Mouse (Mus musculus) embryonic facial prominence, embryonic 12.5 days (tissue): Measurements from ENCODE around the gene Tmem86b. TPM values are rescaled to one million over a fixed set of nuclear protein-coding genes. Genes with fewer than 3 reads are reported as not detected.

ENCODE experiments used
- ATAC-seq: fragments of 200-750 bp; cut with Nextera tagmentation; 2 replicates; pipeline ENCODE4 v1.8.0; 2017; ENCODE audit not compliant: insufficient number of reproducible peaks, insufficient read depth, low FRiP score, low TSS enrichment
- H3K27ac ChIP-seq: fragments of 300-500 bp; sonication (generic); 2 replicates; pipeline ENCODE4 v1.5.1; 2016; ENCODE audit warnings: mild to moderate bottlenecking
- H3K27me3 ChIP-seq: fragments of 300-500 bp; sonication (generic); 2 replicates; pipeline ENCODE4 v1.6.1; 2016; ENCODE audit warnings: mild to moderate bottlenecking, moderate library complexity
- H3K36me3 ChIP-seq: fragments of 300-500 bp; sonication (generic); 2 replicates; pipeline ENCODE4 v1.6.1; 2016; ENCODE audit warnings: mild to moderate bottlenecking
- H3K4me1 ChIP-seq: fragments of 300-500 bp; sonication (generic); 2 replicates; pipeline ENCODE4 v1.6.1; 2016
- H3K4me2 ChIP-seq: fragments of 300-500 bp; sonication (generic); replicated peaks from 2 replicates; pipeline ENCODE4 v1.6.1; 2016; ENCODE audit warnings: mild to moderate bottlenecking, moderate library complexity
- H3K4me3 ChIP-seq: fragments of 300-500 bp; sonication (generic); 2 replicates; pipeline ENCODE4 v1.5.1; 2016; ENCODE audit warnings: mild to moderate bottlenecking
- H3K9ac ChIP-seq: fragments of 300-500 bp; sonication (generic); 2 replicates; pipeline ENCODE4 v1.6.1; 2016; ENCODE audit warnings: mild to moderate bottlenecking, moderate library complexity
- H3K9me3 ChIP-seq: fragments of 300-500 bp; sonication (generic); 2 replicates; pipeline ENCODE4 v1.6.1; 2016; ENCODE audit warnings: mild to moderate bottlenecking, moderate library complexity
- WGBS: fragments of 180-500 bp; shearing (Covaris S2); methylation state at CpG from one replicate; pipeline ENCODE4 v1.1.7; 2016; 5-methylcytosine and 5-hydroxymethylcytosine counted together
- polyA plus RNA-seq: library from polyadenylated mRNA; unstranded; fragments of >200 nt; fragmentation: Nextera tagmentation; extraction: Ambion mirVana; gene quantifications from 2 replicates; pipeline ENCODE4 v1.2.1, GENCODE M21; 2016

Gene Tmem86b
- 1.9 and 2.2 TPM in 2 replicates for polyA plus RNA-seq

DNA sequence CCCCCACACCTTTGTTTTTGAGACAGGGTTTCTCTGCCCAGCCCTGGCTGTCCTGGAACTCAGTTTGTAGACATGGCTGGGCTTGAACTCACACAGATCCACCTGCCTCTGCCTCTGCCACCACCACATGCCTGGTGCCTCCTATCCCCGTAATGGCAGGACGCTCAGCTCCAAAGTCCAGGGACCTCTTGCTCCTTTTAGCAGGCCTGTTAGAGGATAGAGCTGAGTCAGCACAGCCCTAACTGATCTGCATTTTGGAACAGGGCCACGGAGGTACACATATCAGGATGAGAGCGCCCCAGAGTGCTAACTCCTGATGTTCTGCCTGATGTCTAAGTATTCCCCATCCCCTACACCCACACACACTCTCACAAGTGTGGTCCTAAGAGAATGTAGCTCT, at the start of gene Tmem86b:
Tmem86b (minus strand) TSS at position 392 of the 400 bp plus-strand sequence.
- Histone ChIP-seq H3K4me2 (no peak within 1 kb of the TSS), H3K4me3 (no peak within 1 kb of the TSS), H3K9me3 (no peaks in the 10 kb centered on the region), H3K27me3 (no peaks in the 10 kb centered on the region), H3K27ac (no peak within 1 kb of the TSS), H3K36me3 (peaks cover 69% of the 10 kb centered on the region), H3K4me1 (no peaks in the 10 kb centered on the region), H3K9ac (no peak within 1 kb of the TSS)
- ATAC-seq: no peak; the same call in 1 of the 2 replicates
- 92% methylated on average over 4 of the region's 4 CpGs for WGBS

DNA sequence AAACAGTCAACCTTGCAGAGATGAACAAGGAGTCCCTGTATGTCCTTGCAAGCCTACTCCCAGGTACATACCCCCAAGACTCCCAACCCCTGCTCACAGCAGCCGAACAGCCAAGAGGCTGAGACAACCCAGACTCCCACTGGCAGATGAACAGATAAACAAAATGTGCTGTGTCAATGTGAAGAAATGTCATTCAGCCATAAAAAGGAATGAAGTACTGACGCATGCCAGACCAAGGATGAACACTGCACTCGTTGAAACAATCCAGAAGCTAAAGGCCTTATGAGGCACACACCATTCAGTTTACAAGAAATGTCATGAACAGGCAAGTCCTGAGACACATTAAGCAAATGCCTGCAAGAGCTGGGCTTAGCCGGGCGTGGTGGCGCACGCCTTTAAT, 44.0 kb upstream of the Tmem86b start:
- Histone ChIP-seq H3K9ac (no peak overlapping the region), H3K4me2 (no peak overlapping the region), H3K27me3 (no peaks in the 10 kb centered on the region), H3K9me3 (no peaks in the 10 kb centered on the region), H3K4me1 (no peaks in the 10 kb centered on the region), H3K27ac (no peak overlapping the region), H3K36me3 (peaks cover 56% of the 10 kb centered on the region), H3K4me3 (no peak overlapping the region)
- no peak for ATAC-seq
- 80% methylated on average over 7 of the region's 7 CpGs for WGBS

GRCm38 (mm10) chr7:4674114-4674731, 43.0 kb upstream of the Tmem86b start:
- H3K4me2 ChIP-seq: no peak overlapping the region
- H3K27ac ChIP-seq: no peak overlapping the region
- peaks cover 56% of the 10 kb centered on the region for H3K36me3 ChIP-seq
- no peak overlapping the region for H3K4me3 ChIP-seq
- no peaks in the 10 kb centered on the region for H3K9me3 ChIP-seq
- no peak overlapping the region for H3K9ac ChIP-seq
- no peaks in the 10 kb centered on the region for H3K4me1 ChIP-seq
- WGBS: 93% methylated on average over 12 of the region's 12 CpGs
- no peak for ATAC-seq
- H3K27me3 ChIP-seq: no peaks in the 10 kb centered on the region

DNA sequence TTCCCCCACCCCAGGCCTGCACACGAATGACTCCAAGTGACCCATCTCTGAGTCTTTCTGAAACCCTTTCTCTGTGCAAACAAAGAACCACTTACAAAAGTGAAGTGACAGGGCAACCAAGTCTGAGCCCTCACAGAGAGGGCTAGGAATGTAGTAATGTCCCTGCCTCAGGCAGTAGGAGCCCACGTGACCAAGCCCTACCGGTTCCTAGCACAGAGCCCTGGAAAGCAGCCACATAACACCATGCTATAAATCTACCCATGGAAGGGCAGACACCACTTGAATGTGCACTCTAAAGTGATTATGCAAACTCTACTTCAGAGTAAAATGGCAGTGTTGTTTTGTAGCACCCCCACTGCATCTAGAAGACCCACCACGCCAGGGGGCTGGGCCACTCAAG, 40.7 kb upstream of the Tmem86b start:
- Histone ChIP-seq H3K9me3 (no peaks in the 10 kb centered on the region), H3K4me2 (no peak overlapping the region), H3K27me3 (no peaks in the 10 kb centered on the region), H3K4me3 (no peak overlapping the region), H3K27ac (no peak overlapping the region), H3K36me3 (peaks cover 67% of the 10 kb centered on the region), H3K9ac (no peak overlapping the region), H3K4me1 (no peaks in the 10 kb centered on the region)
- 43% methylated on average over 4 of the region's 4 CpGs for whole genome bisulfite sequencing
- ATAC-seq: no peak

GRCm38 (mm10) chr7:4670655-4671255, 39.5 kb upstream of the Tmem86b start:
- Histone ChIP-seq H3K4me2 (no peak overlapping the region), H3K9me3 (no peaks in the 10 kb centered on the region), H3K27ac (no peak overlapping the region), H3K9ac (no peak overlapping the region), H3K4me3 (no peak overlapping the region), H3K4me1 (no peaks in the 10 kb centered on the region), H3K36me3 (peaks cover 70% of the 10 kb centered on the region), H3K27me3 (no peaks in the 10 kb centered on the region)
- ATAC-seq: no peak
- 88% methylated on average over 8 of the region's 8 CpGs for WGBS

DNA sequence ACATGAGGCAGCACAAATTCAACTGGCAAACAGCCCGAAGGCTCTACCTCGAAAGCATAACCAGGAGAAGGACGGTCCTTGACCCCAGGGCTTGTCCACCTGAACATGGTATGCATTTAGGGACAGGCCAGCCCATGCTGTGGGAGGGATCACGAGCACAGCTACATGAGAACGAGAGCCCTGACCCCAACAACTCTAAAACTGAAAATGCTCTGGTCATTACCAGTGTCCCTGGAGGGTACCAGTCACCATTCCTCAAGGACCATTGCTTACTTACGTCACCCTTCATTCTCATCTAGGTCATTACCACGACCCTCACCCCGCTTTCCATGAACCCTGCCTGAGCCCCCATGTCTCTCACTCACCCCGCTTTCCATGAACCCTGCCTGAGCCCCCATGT, 37.9 kb upstream of the Tmem86b start:
- Histone ChIP-seq H3K36me3 (peaks cover 63% of the 10 kb centered on the region), H3K27me3 (no peaks in the 10 kb centered on the region), H3K4me2 (no peak overlapping the region), H3K4me3 (no peak overlapping the region), H3K9me3 (no peaks in the 10 kb centered on the region), H3K4me1 (no peaks in the 10 kb centered on the region), H3K9ac (no peak overlapping the region), H3K27ac (no peak overlapping the region)
- ATAC-seq: no peak
- 96% methylated on average over 9 of the region's 9 CpGs for WGBS

DNA sequence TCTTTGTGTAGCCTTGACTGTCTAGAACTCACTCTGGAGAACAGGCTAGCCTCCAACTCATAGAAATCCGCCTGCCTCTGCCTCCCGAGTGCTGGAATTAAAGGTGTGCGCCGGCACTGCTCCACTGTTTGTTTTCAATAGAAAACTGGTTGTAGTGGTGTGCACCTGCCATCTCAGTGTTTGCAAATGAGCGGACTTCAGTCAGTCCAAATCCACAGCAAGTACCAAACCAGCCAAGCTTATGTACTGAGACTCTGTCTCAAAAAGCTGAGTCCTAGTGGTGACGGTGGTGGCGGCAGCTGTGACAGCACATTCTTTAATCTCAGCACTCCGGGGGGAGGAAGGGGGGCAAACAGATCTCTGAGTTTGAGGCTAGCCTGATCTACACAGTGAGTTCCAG, 37.3 kb upstream of the Tmem86b start:
- peaks cover 63% of the 10 kb centered on the region for H3K36me3 ChIP-seq

DNA sequence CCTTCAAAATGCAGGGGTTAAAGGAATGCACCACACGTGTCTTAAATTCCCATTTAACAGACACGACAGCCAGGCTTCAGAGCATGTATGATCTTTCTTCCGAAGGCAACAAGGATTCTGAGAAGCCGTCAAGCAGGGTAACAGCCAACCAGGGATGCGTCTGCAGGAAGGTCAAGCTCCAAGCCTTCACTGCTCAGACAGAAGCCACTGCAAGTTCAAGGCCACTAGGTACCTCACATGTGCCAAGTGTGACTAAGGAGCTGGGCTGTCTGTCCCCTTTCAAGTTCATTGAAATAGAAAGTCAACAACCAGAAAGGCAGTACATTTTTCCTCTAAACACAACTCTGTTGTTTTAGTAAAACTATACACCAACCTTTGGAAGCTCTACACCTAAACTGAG, 35.6 kb upstream of the Tmem86b start:
- no peak for ATAC-seq
- Histone ChIP-seq H3K4me2 (no peak overlapping the region), H3K4me3 (no peak overlapping the region), H3K9me3 (no peaks in the 10 kb centered on the region), H3K4me1 (no peaks in the 10 kb centered on the region), H3K9ac (no peak overlapping the region), H3K27me3 (no peaks in the 10 kb centered on the region), H3K27ac (no peak overlapping the region), H3K36me3 (peaks cover 60% of the 10 kb centered on the region)
- 93% methylated on average over 5 of the region's 5 CpGs for WGBS

More for the DNA sequence above, 37.3 kb upstream of the Tmem86b start:
- H3K4me3 ChIP-seq: no peak overlapping the region
- ATAC-seq: no peak
- H3K27ac ChIP-seq: no peak overlapping the region
- no peaks in the 10 kb centered on the region for H3K9me3 ChIP-seq
- H3K27me3 ChIP-seq: no peaks in the 10 kb centered on the region
- H3K4me1 ChIP-seq: no peaks in the 10 kb centered on the region
- H3K4me2 ChIP-seq: no peak overlapping the region
- 94% methylated on average over 8 of the region's 8 CpGs for WGBS
- no peak overlapping the region for H3K9ac ChIP-seq

DNA sequence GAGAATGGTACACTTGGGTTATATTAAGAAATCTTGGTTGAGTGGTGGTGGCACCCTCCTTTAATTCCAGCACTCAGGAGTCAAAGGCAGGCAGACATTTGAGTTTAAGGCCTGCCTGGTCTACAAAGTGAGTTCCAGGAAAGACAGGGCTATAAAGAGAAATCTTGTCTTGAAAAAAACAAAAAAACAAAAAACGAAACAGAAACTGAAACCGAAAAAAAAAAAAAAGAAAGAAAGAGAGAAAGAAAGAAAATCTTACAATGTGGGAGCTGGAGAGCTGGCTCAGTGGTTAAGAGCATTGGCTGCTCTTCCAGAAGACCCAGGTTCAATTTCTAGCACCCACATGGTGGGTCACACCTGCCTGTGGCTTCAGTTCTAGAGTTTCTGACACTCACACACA, 32.5 kb upstream of the Tmem86b start:
- Histone ChIP-seq H3K27me3 (no peaks in the 10 kb centered on the region), H3K9ac (no peak overlapping the region), H3K36me3 (peaks cover 35% of the 10 kb centered on the region), H3K4me2 (no peak overlapping the region), H3K4me1 (peaks cover 10% of the 10 kb centered on the region; the same call in 1 of the 2 replicates), H3K4me3 (no peak overlapping the region), H3K9me3 (no peaks in the 10 kb centered on the region), H3K27ac (no peak overlapping the region)
- no peak for ATAC-seq
- 86% methylated on average over 2 of the region's 2 CpGs for WGBS

DNA sequence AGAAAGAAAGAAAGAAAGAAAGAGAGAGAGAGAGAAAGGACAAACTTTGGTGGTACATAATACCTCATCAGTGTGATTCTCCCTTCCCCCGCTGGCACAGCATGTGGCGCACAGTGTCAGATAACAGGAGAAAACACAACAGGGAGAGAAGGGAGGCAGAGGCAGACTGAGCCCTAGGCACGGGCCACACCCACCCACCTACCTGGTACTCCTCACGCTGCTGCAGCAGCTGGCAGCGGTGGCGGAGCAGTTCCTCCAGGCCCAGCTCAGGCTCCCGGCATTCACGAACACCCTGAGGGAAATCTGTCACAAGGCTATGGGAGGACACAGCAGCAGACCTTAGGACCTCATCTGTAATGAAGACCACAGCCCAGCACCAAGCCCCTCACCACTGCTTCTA, 32.0 kb upstream of the Tmem86b start:
- H3K4me1 ChIP-seq: peaks cover 10% of the 10 kb centered on the region; the same call in 1 of the 2 replicates
- H3K9me3 ChIP-seq: no peaks in the 10 kb centered on the region

GRCm38 (mm10) chr7:4659911-4660443, 28.8 kb upstream of the Tmem86b start:
- 62% methylated on average over 3 of the region's 3 CpGs for WGBS
- Histone ChIP-seq H3K4me2 (peak overlapping the region; percentile 66), H3K36me3 (peaks cover 10% of the 10 kb centered on the region), H3K27ac (peak overlapping the region; percentile 94), H3K27me3 (no peaks in the 10 kb centered on the region), H3K9ac (peak overlapping the region; percentile 89), H3K4me1 (peaks cover 29% of the 10 kb centered on the region), H3K4me3 (peak overlapping the region; percentile 75), H3K9me3 (no peaks in the 10 kb centered on the region)
- ATAC-seq: no peak

More for the DNA sequence above, 32.0 kb upstream of the Tmem86b start:
- ATAC-seq: no peak
- Histone ChIP-seq H3K9ac (no peak overlapping the region), H3K27me3 (no peaks in the 10 kb centered on the region), H3K27ac (no peak overlapping the region), H3K36me3 (peaks cover 29% of the 10 kb centered on the region), H3K4me3 (no peak overlapping the region), H3K4me2 (no peak overlapping the region)
- 59% methylated on average over 8 of the region's 8 CpGs for WGBS

GRCm38 (mm10) chr7:4658912-4659551, 27.8 kb upstream of the Tmem86b start, which contains the start of gene Ppp6r1:
Ppp6r1 (minus strand) TSS chr7:4659019.
- Histone ChIP-seq H3K36me3 (peaks cover 5% of the 10 kb centered on the region), H3K27me3 (no peaks in the 10 kb centered on the region), H3K4me2 (peak within 1 kb of the TSS; percentile 66), H3K9ac (peak within 1 kb of the TSS; percentile 89), H3K9me3 (no peaks in the 10 kb centered on the region), H3K27ac (peak within 1 kb of the TSS; percentile 94), H3K4me3 (peak within 1 kb of the TSS; percentile 75), H3K4me1 (peaks cover 32% of the 10 kb centered on the region)
- under 1% methylated on average over 54 of the region's 54 CpGs for WGBS
- peak; percentile 96 for ATAC-seq
